Mouse (Mus musculus): ENCODE results near the gene Zgrf1. TPM values are rescaled to one million over a fixed set of nuclear protein-coding genes. Genes with fewer than 3 reads are reported as not detected.

The Zgrf1 gene
- polyA plus RNA-seq, 1 experiment from 2014 or later: 7.9 TPM

- CTCF ChIA-PET: interaction anchor here (1.1 to 2.9 kb wide), 2 partner anchors 14 to 235 kb away, joined by 4 to 7 read pairs; no protein-coding TSS in a partner anchor
- in situ Hi-C loops (cut with MboI; ENCODE audit: low pct_unique_long_range_greater_than_20kb): no loop called here
- peak; percentile 56 for TF ChIP-seq CTCF (IDR thresholded peaks at IDR 0.05)
These were observed 4.9 kb downstream of the Zgrf1 start for GRCm38 (mm10) chr3:127558201-127558600.

GRCm38 (mm10) chr3:127562974-127563373 is 9.7 kb downstream of the Zgrf1 start:
- ATAC-seq: no peak
- no peaks in the 10 kb centered on the region for H3K27me3 ChIP-seq
- TF ChIP-seq CTCF (IDR thresholded peaks at IDR 0.05): no peak
- POLR2A ChIA-PET: interaction anchor here (0.6 kb wide), 1 partner anchor 197 kb away, joined by 4 read pairs; no protein-coding TSS in a partner anchor
- CTCF ChIA-PET: interaction anchor here (1.7 to 5.0 kb wide), 2 partner anchors 9 to 27 kb away, joined by 6 to 34 read pairs; no protein-coding TSS in a partner anchor
- no peak for DNase-seq (ENCODE audit: low read depth, low spot score)
- in situ Hi-C loops (cut with MboI; ENCODE audit: low pct_unique_long_range_greater_than_20kb): no loop called here

More at GRCm38 (mm10) chr3:127558201-127558600, 4.9 kb downstream of the Zgrf1 start:
- H3K27me3 ChIP-seq: no peaks in the 10 kb centered on the region
- DNase-seq (ENCODE audit: low read depth, low spot score): no peak
- POLR2A ChIA-PET: no interaction called here
- no peak for ATAC-seq

GRCm38 (mm10) chr3:127565129-127565528 is 11.8 kb downstream of the Zgrf1 start:
- no peak for DNase-seq (ENCODE audit: low read depth, low spot score)
- peak; percentile 58 for TF ChIP-seq CTCF (IDR thresholded peaks at IDR 0.05)
- ChIA-PET POLR2A (no interaction called here), CTCF (interaction anchor here (1.1 to 1.3 kb wide), 2 partner anchors 9 to 195 kb away, joined by 3 to 5 read pairs; no protein-coding TSS in a partner anchor)
- ATAC-seq: no peak
- H3K27me3 ChIP-seq: no peaks in the 10 kb centered on the region
- in situ Hi-C loops (cut with MboI; ENCODE audit: low pct_unique_long_range_greater_than_20kb): loop anchor here (5.0 kb wide), 1 partner anchor 192 kb away; no protein-coding TSS in a partner anchor

- in situ Hi-C loops (cut with MboI; ENCODE audit: low pct_unique_long_range_greater_than_20kb): no loop called here
- peak; percentile 99 for ATAC-seq
- CTCF ChIA-PET: interaction anchor here (0.8 to 4.1 kb wide), 15 partner anchors 11 to 213 kb away, joined by 3 to 34 read pairs (median 3); no protein-coding TSS in a partner anchor
- peak; percentile 61 for DNase-seq (ENCODE audit: low read depth, low spot score)
- POLR2A ChIA-PET: no interaction called here
- TF ChIP-seq CTCF (IDR thresholded peaks at IDR 0.05): peak; percentile 86
- H3K27me3 ChIP-seq: no peaks in the 10 kb centered on the region
These were observed 19.3 kb downstream of the Zgrf1 start for GRCm38 (mm10) chr3:127572557-127572956.

GRCm38 (mm10) chr3:127597136-127597535 is 43.8 kb downstream of the Zgrf1 start:
- H3K27me3 ChIP-seq: no peaks in the 10 kb centered on the region
- in situ Hi-C loops (cut with MboI; ENCODE audit: low pct_unique_long_range_greater_than_20kb): no loop called here
- CTCF ChIA-PET: no interaction called here
- TF ChIP-seq CTCF (IDR thresholded peaks at IDR 0.05): no peak
- DNase-seq (ENCODE audit: low read depth, low spot score): no peak
- ATAC-seq: no peak
- POLR2A ChIA-PET: interaction anchor here (0.6 kb wide), 1 partner anchor 1727 kb away, joined by 3 read pairs; no protein-coding TSS in a partner anchor

- peak; percentile 66 for TF ChIP-seq CTCF (IDR thresholded peaks at IDR 0.05)
- no peaks in the 10 kb centered on the region for H3K27me3 ChIP-seq
- ChIA-PET CTCF (interaction anchor here (0.9 to 4.5 kb wide), 4 partner anchors 8 to 52 kb away, joined by 3 to 14 read pairs (median 4); no protein-coding TSS in a partner anchor), POLR2A (no interaction called here)
- ATAC-seq (no peak), DNase-seq (ENCODE audit: low read depth, low spot score) (no peak)
- in situ Hi-C loops (cut with MboI; ENCODE audit: low pct_unique_long_range_greater_than_20kb): no loop called here
These were observed 54.8 kb downstream of the Zgrf1 start for GRCm38 (mm10) chr3:127608109-127608508.

- H3K27me3 ChIP-seq: peaks cover 12% of the 10 kb centered on the region
- ChIA-PET CTCF (interaction anchor here (0.7 to 5.3 kb wide), 27 partner anchors 9 to 335 kb away, joined by 3 to 53 read pairs (median 4); no protein-coding TSS in a partner anchor), POLR2A (interaction anchor here (1.0 to 1.4 kb wide), 2 partner anchors 9 to 132 kb away, joined by 3 read pairs; no protein-coding TSS in a partner anchor)
- in situ Hi-C loops (cut with MboI; ENCODE audit: low pct_unique_long_range_greater_than_20kb): no loop called here
- no peak for TF ChIP-seq CTCF (IDR thresholded peaks at IDR 0.05)
- ATAC-seq (peak; percentile 78), DNase-seq (ENCODE audit: low read depth, low spot score) (no peak)
These were observed 72.0 kb downstream of the Zgrf1 start for GRCm38 (mm10) chr3:127625296-127625695.

GRCm38 (mm10) chr3:127625701-127626399 is 72.6 kb downstream of the Zgrf1 start:
- DNase-seq (ENCODE audit: low read depth, low spot score) (no peak), ATAC-seq (no peak)
- ChIA-PET POLR2A (interaction anchor here (0.6 to 1.4 kb wide), 3 partner anchors 8 to 131 kb away, joined by 3 read pairs; no protein-coding TSS in a partner anchor), CTCF (interaction anchor here (0.7 to 5.3 kb wide), 26 partner anchors 9 to 335 kb away, joined by 3 to 53 read pairs (median 4); no protein-coding TSS in a partner anchor)
- in situ Hi-C loops (cut with MboI; ENCODE audit: low pct_unique_long_range_greater_than_20kb): no loop called here
- TF ChIP-seq CTCF (IDR thresholded peaks at IDR 0.05): no peak
- H3K27me3 ChIP-seq: peaks cover 12% of the 10 kb centered on the region

GRCm38 (mm10) chr3:127626524-127626923 is 73.2 kb downstream of the Zgrf1 start:
- ChIA-PET CTCF (interaction anchor here (1.1 to 5.3 kb wide), 5 partner anchors 10 to 144 kb away, joined by 3 to 53 read pairs (median 6); no protein-coding TSS in a partner anchor), POLR2A (interaction anchor here (0.6 to 1.4 kb wide), 3 partner anchors 8 to 130 kb away, joined by 3 read pairs; no protein-coding TSS in a partner anchor)
- in situ Hi-C loops (cut with MboI; ENCODE audit: low pct_unique_long_range_greater_than_20kb): no loop called here
- peaks cover 12% of the 10 kb centered on the region for H3K27me3 ChIP-seq
- ATAC-seq: no peak
- no peak for TF ChIP-seq CTCF (IDR thresholded peaks at IDR 0.05)
- no peak for DNase-seq (ENCODE audit: low read depth, low spot score)

- TF ChIP-seq CTCF (IDR thresholded peaks at IDR 0.05): no peak
- no peak for DNase-seq (ENCODE audit: low read depth, low spot score)
- CTCF ChIA-PET: interaction anchor here (2.0 to 5.3 kb wide), 2 partner anchors 10 to 133 kb away, joined by 5 to 53 read pairs; no protein-coding TSS in a partner anchor
- H3K27me3 ChIP-seq: peaks cover 20% of the 10 kb centered on the region
- in situ Hi-C loops (cut with MboI; ENCODE audit: low pct_unique_long_range_greater_than_20kb): no loop called here
- no peak for ATAC-seq
- POLR2A ChIA-PET: interaction anchor here (0.7 to 1.3 kb wide), 3 partner anchors 19 to 129 kb away, joined by 3 read pairs; no protein-coding TSS in a partner anchor
These were observed 74.1 kb downstream of the Zgrf1 start for GRCm38 (mm10) chr3:127627151-127627955.
